Mouse (Mus musculus): ENCODE measurements around the gene Large2. TPM values are rescaled to one million over a fixed set of nuclear protein-coding genes. Genes with fewer than 3 reads are reported as not detected.
A peak's percentile ranks its signal among the peaks of the same experiment; 100 is the strongest.

Gene Large2
- polyA plus RNA-seq, 1 experiment from 2014 or later, result 1.5 TPM

DNA sequence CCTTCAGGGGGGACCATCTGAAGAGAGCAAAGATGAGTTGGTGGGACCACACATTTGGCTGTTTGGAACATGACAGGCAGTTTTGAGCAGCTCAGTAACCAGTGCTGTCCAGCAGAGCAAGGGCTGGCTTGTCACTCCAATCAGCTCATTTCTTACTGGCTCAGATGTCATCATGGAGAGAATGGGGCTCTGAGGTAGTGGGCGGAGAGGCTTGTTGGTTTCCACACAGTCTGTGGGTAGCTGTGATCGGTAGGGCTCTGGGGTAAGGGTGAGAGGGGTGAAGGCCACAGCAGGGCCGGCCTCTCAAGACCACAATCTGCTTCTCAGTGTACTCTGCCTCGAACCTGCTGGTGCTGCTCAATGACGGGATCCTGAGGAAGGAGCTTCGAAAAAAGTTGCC lies 1.6 kb upstream of the Large2 start:
- peak overlapping the region; percentile 85 for H3K4me3 ChIP-seq
- peaks cover 13% of the 10 kb centered on the region; the same call in 1 of the 2 replicates for H3K36me3 ChIP-seq (replicated peaks)
- no peaks in the 10 kb centered on the region for H3K9me3 ChIP-seq
- no peak overlapping the region for H3K27ac ChIP-seq
- peaks cover 2% of the 10 kb centered on the region; the same call in 1 of the 2 replicates for H3K27me3 ChIP-seq (replicated peaks)
- no peak for ATAC-seq (replicated peaks)
- H3K4me1 ChIP-seq, result peaks cover 41% of the 10 kb centered on the region
- peak overlapping the region; percentile 84 for H3K4me2 ChIP-seq
- WGBS, result 85% methylated on average over 6 of the region's 6 CpGs
- peak overlapping the region; percentile 65; the same call in 1 of the 2 replicates for H3K9ac ChIP-seq

DNA sequence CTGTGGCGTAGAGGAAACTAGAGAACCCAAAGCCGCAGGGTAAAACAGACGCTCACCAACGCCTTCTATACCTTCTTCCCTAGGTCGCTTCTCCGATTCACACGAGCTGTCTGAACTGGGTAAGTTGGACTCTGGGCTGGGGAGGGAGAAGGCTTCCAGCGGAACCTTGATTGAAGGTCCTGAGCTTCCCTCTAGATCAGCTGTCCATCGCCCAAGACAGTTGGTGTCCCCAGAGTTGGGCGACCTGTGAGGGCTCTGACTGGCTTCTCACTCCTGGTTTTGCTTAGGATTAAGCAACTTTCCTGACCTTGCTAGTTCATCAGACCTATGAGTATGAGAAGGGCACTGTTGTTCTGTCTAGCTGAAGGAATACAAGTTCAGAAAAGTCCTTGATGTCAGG lies 1.1 kb upstream of the Large2 start:
- Histone ChIP-seq H3K9me3 (no peaks in the 10 kb centered on the region), H3K27me3 (replicated peaks) (peaks cover 7% of the 10 kb centered on the region), H3K9ac (peak overlapping the region; percentile 65), H3K36me3 (replicated peaks) (peaks cover 9% of the 10 kb centered on the region; the same call in 1 of the 2 replicates), H3K4me1 (peaks cover 46% of the 10 kb centered on the region), H3K4me3 (peak overlapping the region; percentile 85), H3K4me2 (peak overlapping the region; percentile 84), H3K27ac (peak overlapping the region; percentile 85)
- peak; percentile 2; the same call in 1 of the 2 replicates for ATAC-seq (replicated peaks)
- 11% methylated on average over 10 of the region's 10 CpGs for WGBS

DNA sequence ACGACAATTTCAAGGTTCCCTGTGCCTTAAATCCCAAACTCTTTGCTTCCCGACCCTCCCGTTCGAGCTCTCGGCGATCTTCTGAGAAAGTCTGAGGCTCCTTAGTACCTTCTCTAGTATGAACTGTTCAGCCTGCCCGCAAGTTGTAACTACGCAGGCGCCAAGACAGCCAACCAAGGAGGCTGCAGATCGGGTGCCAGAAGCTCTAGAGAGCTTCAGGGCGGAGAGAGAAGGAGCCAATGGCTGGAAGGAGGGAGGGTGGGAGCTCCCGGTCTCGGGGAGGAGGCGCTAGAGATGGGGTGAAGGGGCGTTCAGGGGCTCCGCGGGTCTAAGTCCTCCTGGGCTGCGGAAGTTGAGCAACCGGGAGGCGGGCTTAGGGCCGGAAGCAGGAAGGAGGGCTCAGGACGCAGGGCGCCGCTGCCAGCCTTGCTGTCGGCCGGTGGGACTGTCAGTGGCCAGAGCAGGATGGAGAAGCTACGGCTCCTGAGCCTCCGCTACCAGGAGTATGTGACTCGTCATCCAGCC lies 492 bp upstream of the Large2 start:
- Histone ChIP-seq H3K27me3 (replicated peaks) (peaks cover 13% of the 10 kb centered on the region), H3K9ac (peak overlapping the region; percentile 65), H3K4me2 (peak overlapping the region; percentile 84), H3K36me3 (replicated peaks) (peaks cover 9% of the 10 kb centered on the region; the same call in 1 of the 2 replicates), H3K4me3 (peak overlapping the region; percentile 85), H3K4me1 (peaks cover 52% of the 10 kb centered on the region), H3K27ac (peak overlapping the region; percentile 85), H3K9me3 (no peaks in the 10 kb centered on the region)
- WGBS, result under 1% methylated on average over 29 of the region's 29 CpGs
- ATAC-seq (replicated peaks), result peak; percentile 94

- no peak overlapping the region for H3K27ac ChIP-seq
- no peaks in the 10 kb centered on the region for H3K9me3 ChIP-seq
- H3K9ac ChIP-seq, result no peak overlapping the region
- no peak for ATAC-seq (replicated peaks)
- H3K27me3 ChIP-seq (replicated peaks), result peaks cover 27% of the 10 kb centered on the region
- no peak overlapping the region for H3K4me3 ChIP-seq
- no peak overlapping the region for H3K4me2 ChIP-seq
- H3K4me1 ChIP-seq, result peaks cover 53% of the 10 kb centered on the region
- WGBS, result 55% methylated on average over 11 of the region's 11 CpGs
- no peaks in the 10 kb centered on the region for H3K36me3 ChIP-seq (replicated peaks)
These were observed 1.2 kb downstream of the Large2 start for GRCm38 (mm10) chr2:92373437-92373813.

GRCm38 (mm10) chr2:92372767-92373436 lies 1.8 kb downstream of the Large2 start:
- no peak overlapping the region for H3K9ac ChIP-seq
- H3K27ac ChIP-seq, result 0 out of 2 replicates have a peak overlapping the region, but pooled peaks have one; percentile 6
- H3K9me3 ChIP-seq, result no peaks in the 10 kb centered on the region
- 14% methylated on average over 9 of the region's 9 CpGs for WGBS
- H3K4me1 ChIP-seq, result peaks cover 53% of the 10 kb centered on the region
- no peak for ATAC-seq (replicated peaks)
- no peak overlapping the region for H3K4me2 ChIP-seq
- no peaks in the 10 kb centered on the region for H3K36me3 ChIP-seq (replicated peaks)
- H3K4me3 ChIP-seq, result no peak overlapping the region
- H3K27me3 ChIP-seq (replicated peaks), result peaks cover 27% of the 10 kb centered on the region

- 7% methylated on average over 10 of the region's 10 CpGs for WGBS
- ATAC-seq (replicated peaks), result no peak
These were observed 2.5 kb downstream of the Large2 start for GRCm38 (mm10) chr2:92371971-92372690.

DNA sequence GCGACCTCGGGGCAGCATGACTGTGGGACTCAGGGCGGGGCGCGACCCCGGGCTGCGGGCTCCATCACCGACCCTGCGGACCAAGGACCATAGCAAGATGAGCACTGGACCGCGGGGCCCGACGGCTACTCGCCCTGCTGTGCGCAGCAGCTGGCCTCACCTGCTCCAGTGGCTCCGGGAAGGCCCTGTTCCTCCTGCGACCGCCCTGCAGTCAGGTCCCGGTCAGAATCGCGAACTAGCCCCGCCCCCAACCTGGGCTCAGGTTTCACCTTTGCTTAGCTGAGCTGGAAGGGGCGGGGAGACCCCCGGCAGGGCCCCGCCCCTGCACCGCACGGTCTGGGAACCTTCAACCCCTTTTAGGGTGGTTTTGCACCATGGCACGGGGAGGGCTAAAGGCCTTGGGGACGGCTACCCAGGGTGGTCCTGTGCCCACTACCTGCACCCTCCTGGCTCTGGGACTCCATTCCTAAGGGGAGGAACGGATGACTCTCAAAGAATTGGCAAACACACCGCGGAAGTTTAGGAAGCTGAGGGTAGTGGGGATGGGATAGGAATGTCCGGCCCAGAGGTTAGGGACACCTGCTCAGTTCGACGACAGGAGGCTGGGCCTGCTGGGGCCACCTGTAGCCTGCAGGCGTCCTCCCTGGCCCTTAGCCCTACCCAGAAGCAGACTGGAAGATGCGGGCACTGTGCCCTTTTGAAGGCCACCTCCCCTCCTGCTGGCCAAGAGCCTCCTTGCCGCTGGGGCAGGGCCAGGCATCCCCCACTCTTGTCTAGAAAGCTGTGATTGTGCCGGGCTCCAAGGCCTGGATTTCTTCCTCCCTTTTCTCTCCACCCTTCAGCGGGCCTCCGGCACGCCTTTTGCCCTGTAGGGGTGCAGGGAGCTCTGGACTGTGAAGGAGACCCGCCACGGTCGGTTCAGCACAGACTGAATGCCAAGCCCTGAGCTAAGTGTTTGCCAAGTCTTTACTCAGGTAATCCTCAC lies 3.6 kb downstream of the Large2 start:
- 3% methylated on average over 45 of the region's 45 CpGs for whole genome bisulfite sequencing
- Histone ChIP-seq H3K9me3 (no peaks in the 10 kb centered on the region), H3K4me1 (peaks cover 48% of the 10 kb centered on the region), H3K27ac (no peak overlapping the region), H3K27me3 (replicated peaks) (peaks cover 27% of the 10 kb centered on the region), H3K4me2 (peak overlapping the region; percentile 59), H3K9ac (no peak overlapping the region), H3K36me3 (replicated peaks) (no peaks in the 10 kb centered on the region), H3K4me3 (peak overlapping the region; percentile 33)
- ATAC-seq (replicated peaks), result no peak

More at GRCm38 (mm10) chr2:92371971-92372690, 2.5 kb downstream of the Large2 start:
- 0 out of 2 replicates have a peak overlapping the region, but pooled peaks have one; percentile 6 for H3K27ac ChIP-seq
- no peak overlapping the region for H3K9ac ChIP-seq
- H3K9me3 ChIP-seq, result no peaks in the 10 kb centered on the region
- H3K4me3 ChIP-seq, result no peak overlapping the region
- peaks cover 53% of the 10 kb centered on the region for H3K4me1 ChIP-seq
- H3K36me3 ChIP-seq (replicated peaks), result no peaks in the 10 kb centered on the region
- no peak overlapping the region; the same call in 1 of the 2 replicates for H3K4me2 ChIP-seq
- H3K27me3 ChIP-seq (replicated peaks), result peaks cover 27% of the 10 kb centered on the region

DNA sequence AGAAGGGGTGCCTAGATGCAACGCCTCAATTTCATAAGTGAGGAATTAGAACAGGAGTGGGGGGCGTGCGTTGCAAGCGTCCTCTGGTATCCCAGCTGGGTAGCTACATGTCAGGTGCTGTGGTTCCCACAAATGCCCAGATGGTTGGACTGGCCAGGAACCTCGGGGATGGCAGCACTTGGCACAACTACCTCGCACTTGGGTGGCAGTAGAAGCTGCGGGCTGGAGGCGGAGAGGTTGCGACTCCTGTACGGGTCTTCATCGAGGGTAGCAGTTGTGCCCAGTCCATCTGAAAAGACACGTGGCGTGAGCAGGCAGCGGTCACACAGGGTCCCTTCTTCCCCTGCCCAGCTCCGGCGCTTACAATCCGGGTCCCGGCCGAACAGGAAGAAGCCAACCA lies 4.3 kb downstream of the Large2 start:
- H3K27ac ChIP-seq, result no peak overlapping the region
- 0 out of 2 replicates have a peak overlapping the region, but pooled peaks have one; percentile 9 for H3K9ac ChIP-seq
- H3K27me3 ChIP-seq (replicated peaks), result peaks cover 27% of the 10 kb centered on the region
- no peak for ATAC-seq (replicated peaks)
- H3K36me3 ChIP-seq (replicated peaks), result no peaks in the 10 kb centered on the region
- H3K4me3 ChIP-seq, result peak overlapping the region; percentile 33
- WGBS, result 12% methylated on average over 19 of the region's 19 CpGs
- H3K4me2 ChIP-seq, result peak overlapping the region; percentile 59
- no peaks in the 10 kb centered on the region for H3K9me3 ChIP-seq
- peaks cover 42% of the 10 kb centered on the region for H3K4me1 ChIP-seq

DNA sequence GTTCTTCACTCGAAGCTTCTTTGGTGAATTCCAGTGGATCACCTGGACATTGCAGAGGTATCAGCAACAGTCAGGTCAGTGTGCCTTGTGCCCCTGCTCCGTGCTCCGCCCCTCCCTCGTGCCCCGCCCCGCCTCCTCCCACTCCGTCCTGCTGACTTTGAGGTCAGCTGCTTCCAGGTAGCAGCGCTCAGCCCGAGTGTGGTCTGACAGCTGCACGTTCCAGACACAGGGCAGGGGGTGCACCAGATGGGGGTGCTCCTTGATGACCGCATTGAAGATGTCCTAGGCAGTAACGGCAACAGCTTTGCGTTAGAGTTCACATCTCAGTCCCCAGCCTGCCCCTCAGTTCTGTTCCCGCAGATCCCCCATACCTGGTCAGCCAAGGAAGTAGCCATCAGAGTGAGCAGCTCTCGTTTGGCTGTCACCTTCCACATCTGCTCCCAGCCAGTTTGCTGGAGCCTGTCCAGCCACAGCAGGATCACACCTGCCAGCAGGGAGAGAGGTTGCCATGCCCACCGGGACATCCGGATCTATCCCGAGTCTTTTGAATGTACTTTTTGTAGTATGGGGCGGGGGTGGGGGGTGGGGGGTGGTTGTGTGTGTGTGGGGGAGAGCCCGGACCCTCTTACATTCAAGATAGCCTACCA lies 7.2 kb downstream of the Large2 start:
- Histone ChIP-seq H3K27ac (no peak overlapping the region), H3K27me3 (replicated peaks) (peaks cover 27% of the 10 kb centered on the region)

GRCm38 (mm10) chr2:92365568-92365967 lies 9.1 kb downstream of the Large2 start:
- Histone ChIP-seq H3K36me3 (replicated peaks) (peaks cover 6% of the 10 kb centered on the region; the same call in 1 of the 2 replicates), H3K9me3 (no peaks in the 10 kb centered on the region), H3K4me3 (no peak overlapping the region), H3K27me3 (replicated peaks) (peaks cover 17% of the 10 kb centered on the region), H3K4me1 (peaks cover 5% of the 10 kb centered on the region), H3K27ac (no peak overlapping the region), H3K9ac (no peak overlapping the region), H3K4me2 (no peak overlapping the region)
- no peak for ATAC-seq (replicated peaks)
- WGBS, result 94% methylated on average over 10 of the region's 10 CpGs

More for the DNA sequence above, 7.2 kb downstream of the Large2 start:
- Histone ChIP-seq H3K4me2 (no peak overlapping the region), H3K36me3 (replicated peaks) (peaks cover 6% of the 10 kb centered on the region; the same call in 1 of the 2 replicates), H3K9ac (no peak overlapping the region), H3K4me3 (no peak overlapping the region), H3K4me1 (peaks cover 24% of the 10 kb centered on the region), H3K9me3 (no peaks in the 10 kb centered on the region)
- WGBS, result 56% methylated on average over 20 of the region's 20 CpGs
- no peak for ATAC-seq (replicated peaks)

- Histone ChIP-seq H3K36me3 (replicated peaks) (peaks cover 17% of the 10 kb centered on the region; the same call in 1 of the 2 replicates), H3K4me2 (no peak overlapping the region), H3K27me3 (replicated peaks) (peaks cover 3% of the 10 kb centered on the region; the same call in 1 of the 2 replicates), H3K9me3 (no peaks in the 10 kb centered on the region), H3K27ac (no peak overlapping the region), H3K9ac (no peak overlapping the region), H3K4me1 (no peaks in the 10 kb centered on the region), H3K4me3 (no peak overlapping the region)
- WGBS, result 89% methylated on average over 4 of the region's 4 CpGs
- no peak for ATAC-seq (replicated peaks)
These were observed 10.6 kb downstream of the Large2 start for GRCm38 (mm10) chr2:92364086-92364485.

Measured in midbrain, embryonic 15.5 days (tissue).